Mouse (Mus musculus): ENCODE measurements around the gene Dnah14.

The Dnah14 gene

DNA sequence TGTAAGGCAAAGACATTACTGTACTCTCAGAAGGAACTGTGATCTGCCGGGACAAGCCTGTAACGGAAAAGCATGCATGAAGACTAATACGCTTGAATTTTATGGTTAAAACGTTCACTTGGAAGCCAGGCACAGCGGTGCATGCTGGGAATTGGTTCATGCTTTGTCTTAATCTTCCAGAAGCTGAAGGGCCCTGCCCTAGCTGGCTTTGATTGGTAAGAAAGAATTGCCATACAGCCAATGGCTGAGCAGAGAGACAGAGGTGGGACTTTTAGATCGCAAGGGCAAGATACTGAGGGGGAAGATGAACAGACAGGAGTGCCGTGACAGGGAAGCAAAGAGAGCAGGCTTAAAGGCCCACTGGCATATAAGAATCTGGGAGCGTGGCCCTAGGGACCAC lies 6.8 kb downstream of the Dnah14 start:
- in situ Hi-C loops (cut with MboI; ENCODE audit: low pct_unique_long_range_greater_than_20kb in 1 of 2, low sequenced_read_pairs in 2 of 2, unreplicated experiment in 1 of 2): no loop called here

DNA sequence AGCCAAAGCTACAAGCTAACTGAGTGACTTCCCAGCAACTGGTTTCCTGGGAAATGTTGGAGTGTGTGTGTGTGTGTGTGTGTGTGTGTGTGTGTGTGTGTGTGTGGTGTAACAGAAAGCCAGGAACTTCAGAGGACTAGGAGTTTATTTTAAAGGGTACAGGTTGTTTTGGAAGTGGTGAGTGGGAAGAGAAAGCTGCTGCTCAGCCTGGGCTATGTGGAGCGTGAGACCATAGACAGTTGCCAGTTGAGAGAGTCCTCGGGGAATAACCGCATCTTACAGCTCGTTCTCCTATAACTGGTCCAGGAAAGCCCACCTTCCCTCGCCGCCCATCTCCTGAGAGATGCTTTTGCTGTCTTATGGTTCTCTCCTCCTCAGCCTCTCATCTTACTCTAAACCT lies 12.8 kb downstream of the Dnah14 start:
- in situ Hi-C loops (cut with MboI; ENCODE audit: low pct_unique_long_range_greater_than_20kb in 1 of 2, low sequenced_read_pairs in 2 of 2, unreplicated experiment in 1 of 2): no loop called here

DNA sequence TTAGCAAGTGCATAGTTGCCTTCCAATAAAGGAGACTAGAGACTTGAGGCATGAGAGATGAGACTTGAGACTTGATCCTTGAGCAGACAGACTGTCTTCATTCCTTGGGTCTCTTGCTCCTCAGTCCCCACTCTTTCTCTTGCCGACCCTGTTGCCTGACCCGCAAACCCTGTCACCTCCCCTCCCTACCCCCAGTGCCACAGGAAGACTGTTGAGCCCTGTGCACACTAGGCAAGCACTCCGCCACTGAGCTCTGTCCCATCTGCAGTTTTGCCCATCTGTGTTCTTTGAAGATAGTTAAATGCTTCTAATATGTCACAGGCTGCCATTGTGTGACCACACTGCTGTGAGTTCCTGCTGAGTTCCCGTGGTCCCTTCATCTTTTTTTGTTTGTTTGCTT lies 23.0 kb downstream of the Dnah14 start:
- in situ Hi-C loops (cut with MboI; ENCODE audit: low pct_unique_long_range_greater_than_20kb in 1 of 2, low sequenced_read_pairs in 2 of 2, unreplicated experiment in 1 of 2): no loop called here

DNA sequence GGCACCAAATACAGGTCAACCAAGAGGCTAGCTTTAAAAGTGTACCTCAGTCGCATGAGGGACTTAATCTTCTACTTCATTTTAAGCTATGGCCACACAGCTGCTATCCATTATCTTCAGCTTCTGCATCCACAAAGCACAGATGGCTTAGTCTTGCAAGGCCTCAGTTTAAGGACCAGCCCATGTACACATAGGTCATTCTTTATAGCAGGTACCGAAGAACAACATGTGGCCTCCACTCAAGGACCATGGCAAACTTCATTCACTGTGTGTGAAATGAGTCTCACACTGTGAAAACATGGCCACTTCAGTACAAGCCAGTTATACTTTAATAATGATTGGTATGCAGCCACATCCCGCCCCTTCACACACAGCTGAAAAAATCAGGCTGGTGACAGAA lies 34.8 kb downstream of the Dnah14 start:
- in situ Hi-C loops (cut with MboI; ENCODE audit: low pct_unique_long_range_greater_than_20kb in 1 of 2, low sequenced_read_pairs in 2 of 2, unreplicated experiment in 1 of 2): no loop called here

DNA sequence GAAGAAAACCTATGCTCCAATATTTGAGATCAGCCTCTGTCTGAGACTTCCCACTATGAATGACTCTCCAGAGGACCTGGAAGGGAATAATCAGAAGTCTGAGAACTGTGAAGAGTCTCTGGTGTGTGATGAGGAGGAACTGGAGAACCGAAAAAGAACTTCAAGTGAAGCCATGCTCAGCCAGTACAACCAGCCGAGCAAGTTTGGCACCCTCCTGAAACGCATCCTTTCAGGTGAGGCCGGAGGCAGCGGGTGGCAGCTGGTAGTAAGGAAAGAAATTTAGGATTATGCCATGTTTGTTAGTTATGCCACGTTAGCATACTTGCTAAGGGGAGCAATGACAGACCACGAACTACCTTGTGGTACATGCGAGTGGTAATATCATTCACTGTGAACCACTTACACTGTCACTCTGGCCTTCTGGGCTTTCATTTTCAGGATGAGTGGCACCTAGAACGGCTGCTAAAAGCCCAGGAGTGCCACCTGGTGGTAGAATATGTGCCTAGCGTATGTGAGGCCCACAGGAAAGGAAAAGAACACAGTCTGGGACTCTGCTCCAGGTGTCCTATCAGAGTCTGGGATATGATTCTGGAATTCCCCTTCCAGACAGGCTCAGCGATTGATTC lies 39.6 kb downstream of the Dnah14 start:
- in situ Hi-C loops (cut with MboI; ENCODE audit: low pct_unique_long_range_greater_than_20kb in 1 of 2, low sequenced_read_pairs in 2 of 2, unreplicated experiment in 1 of 2): no loop called here

DNA sequence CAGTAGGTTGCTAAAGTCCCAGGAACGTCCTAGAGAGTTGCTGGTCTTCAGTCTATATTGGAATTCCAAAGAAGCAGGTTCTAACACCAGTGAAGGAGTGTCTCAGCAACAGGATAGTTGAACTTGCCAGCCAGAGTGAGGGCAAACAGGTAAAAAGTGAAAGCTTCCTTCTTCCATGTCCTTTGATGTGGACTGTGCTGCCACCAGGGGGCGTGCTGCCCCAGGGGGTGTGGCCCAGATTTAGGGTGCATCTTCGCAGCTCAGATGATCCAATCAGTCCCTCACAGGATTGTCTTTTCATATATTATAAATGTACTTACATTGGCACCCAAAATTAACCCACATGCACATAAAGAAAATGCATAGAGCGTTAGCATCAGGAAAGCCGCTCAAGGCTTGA lies 41.0 kb downstream of the Dnah14 start:
- in situ Hi-C loops (cut with MboI; ENCODE audit: low pct_unique_long_range_greater_than_20kb in 1 of 2, low sequenced_read_pairs in 2 of 2, unreplicated experiment in 1 of 2): no loop called here

DNA sequence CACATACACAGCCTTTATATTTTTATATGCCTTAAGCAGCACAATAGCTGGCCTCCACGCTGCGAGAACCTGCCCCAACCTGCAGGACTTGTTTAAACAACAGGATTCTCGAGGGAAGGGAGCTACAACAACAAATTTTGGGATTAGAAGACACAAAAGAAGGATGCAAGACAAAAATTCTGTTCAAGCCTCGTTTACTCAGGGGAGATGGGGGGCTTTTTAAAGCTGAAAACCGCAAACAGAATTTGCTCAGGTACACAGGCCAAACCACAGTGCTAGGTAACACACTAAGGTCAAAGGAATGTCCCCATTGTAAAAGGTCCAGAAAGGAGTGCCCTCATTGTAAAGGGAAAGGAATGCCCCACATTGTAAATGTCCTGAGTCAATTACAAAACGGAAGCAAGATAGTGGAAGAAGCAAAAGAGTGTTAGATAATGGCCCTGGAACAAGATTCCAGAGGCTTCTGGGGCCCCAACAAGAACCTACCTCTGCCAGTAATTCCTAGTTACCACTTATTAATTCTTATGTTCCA lies 46.9 kb downstream of the Dnah14 start:
- in situ Hi-C loops (cut with MboI; ENCODE audit: low pct_unique_long_range_greater_than_20kb in 1 of 2, low sequenced_read_pairs in 2 of 2, unreplicated experiment in 1 of 2): no loop called here

DNA sequence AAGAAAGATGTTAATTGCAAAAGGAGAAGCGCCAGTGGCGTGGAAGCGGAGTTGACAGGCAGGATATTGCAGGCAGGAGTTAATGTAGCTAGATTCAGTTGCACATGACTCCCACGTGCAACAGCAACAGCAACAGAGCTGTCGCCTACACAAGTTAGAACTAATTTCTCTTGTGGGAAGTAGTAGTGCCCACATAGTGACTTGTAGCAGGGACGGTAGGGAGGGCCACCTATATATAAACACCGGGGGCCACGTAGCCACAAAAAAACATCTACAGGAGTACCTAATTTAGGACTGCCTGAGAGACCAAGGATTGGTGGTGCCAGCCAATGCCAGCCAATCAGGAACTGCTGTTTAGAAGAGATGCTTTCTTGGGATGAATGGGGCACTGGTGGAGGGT lies 48.5 kb downstream of the Dnah14 start:
- in situ Hi-C loops (cut with MboI; ENCODE audit: low pct_unique_long_range_greater_than_20kb in 1 of 2, low sequenced_read_pairs in 2 of 2, unreplicated experiment in 1 of 2): no loop called here

DNA sequence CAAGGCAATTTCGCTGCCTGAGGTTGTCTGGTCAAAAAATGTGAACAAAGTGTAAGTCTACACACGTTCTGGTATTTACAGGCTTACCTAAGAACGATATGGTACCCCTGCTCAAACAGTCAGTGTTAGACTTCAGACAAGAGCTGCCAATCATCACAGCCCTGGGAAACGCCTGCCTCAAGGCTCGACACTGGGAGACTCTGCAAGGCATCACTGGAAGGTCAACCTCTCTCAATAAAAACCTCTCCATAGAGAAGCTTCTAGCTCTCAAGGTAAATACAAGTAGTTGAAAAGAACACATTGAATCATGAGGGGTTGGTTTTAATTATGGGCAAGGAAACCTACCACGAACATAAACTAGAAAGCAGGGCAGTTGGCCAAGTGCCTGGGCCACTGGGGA lies 51.9 kb downstream of the Dnah14 start:
- in situ Hi-C loops (cut with MboI; ENCODE audit: low pct_unique_long_range_greater_than_20kb in 1 of 2, low sequenced_read_pairs in 2 of 2, unreplicated experiment in 1 of 2): no loop called here

DNA sequence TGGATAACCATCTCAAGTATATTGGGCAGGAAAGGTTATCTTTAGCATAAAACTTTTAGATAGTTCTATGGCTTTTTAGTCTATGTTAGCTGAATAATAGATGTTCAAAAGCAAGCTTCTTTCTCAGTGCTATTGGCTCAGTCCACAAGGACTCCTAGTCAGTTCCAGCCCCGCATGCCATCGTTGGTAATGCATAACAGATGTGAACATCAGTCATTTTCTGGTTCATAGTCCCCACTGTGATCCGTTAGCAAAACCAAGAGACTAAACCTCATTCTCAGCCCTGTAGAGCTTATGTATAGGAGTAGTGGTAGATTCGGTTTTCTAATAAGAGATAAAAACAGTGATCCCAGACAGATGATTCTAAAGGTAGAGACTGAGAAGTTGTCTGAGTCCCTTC lies 55.0 kb downstream of the Dnah14 start:
- in situ Hi-C loops (cut with MboI; ENCODE audit: low pct_unique_long_range_greater_than_20kb in 1 of 2, low sequenced_read_pairs in 2 of 2, unreplicated experiment in 1 of 2): no loop called here

DNA sequence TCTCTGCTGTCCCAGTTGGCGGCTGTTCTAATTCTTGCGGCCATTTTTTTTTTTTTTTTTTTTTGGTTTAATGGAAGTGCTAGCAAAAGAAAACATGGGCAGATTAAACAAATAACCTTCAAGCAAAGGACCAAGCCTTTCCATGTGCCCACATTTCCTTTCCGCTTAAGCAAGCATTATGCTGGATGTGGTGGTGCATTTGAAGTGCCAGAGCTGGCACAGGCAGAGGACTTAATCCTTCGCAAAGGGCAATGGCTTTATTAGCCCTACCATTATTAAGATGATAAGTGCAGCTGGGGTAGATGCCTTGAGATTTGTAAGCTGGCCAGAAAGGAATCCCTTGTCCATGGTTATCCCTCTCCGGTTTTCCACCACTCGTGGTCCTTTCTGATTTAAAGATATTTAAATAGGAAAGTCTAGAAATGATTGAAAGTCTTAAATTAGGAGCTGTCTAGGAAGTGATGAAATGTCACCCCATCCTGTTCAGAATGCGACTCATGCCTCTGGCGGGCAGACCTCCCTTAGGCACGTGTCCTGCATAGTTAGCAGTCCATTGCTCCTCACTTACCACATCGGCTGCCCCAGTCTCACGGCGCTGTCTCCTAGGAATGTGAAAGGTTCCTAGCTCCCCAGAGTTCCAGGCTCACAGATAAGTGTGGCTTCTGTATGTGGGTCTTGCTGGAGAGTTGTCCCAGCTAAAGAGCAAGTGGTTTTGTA lies 61.8 kb downstream of the Dnah14 start:
- in situ Hi-C loops (cut with MboI; ENCODE audit: low pct_unique_long_range_greater_than_20kb in 1 of 2, low sequenced_read_pairs in 2 of 2, unreplicated experiment in 1 of 2): no loop called here

DNA sequence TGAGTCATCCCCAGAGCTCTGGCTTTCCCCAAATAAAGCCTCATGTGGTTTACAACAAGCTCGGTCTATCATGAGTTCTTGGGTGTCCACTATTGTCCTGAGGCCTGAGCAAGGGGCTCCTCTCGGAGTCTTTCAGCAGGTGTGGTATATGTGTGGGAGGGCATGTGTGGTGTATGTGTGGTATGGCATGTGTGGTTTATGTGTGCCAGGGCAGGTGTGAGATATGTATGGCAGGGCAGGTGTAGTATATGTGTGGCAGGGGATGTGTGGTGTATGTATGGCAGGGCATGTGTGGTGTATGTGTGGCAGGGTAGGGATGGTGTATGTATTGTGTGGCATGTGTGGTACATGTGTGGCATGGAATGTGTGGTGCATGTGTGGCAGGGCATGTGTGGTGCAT lies 64.0 kb downstream of the Dnah14 start:
- in situ Hi-C loops (cut with MboI; ENCODE audit: low pct_unique_long_range_greater_than_20kb in 1 of 2, low sequenced_read_pairs in 2 of 2, unreplicated experiment in 1 of 2): no loop called here

DNA sequence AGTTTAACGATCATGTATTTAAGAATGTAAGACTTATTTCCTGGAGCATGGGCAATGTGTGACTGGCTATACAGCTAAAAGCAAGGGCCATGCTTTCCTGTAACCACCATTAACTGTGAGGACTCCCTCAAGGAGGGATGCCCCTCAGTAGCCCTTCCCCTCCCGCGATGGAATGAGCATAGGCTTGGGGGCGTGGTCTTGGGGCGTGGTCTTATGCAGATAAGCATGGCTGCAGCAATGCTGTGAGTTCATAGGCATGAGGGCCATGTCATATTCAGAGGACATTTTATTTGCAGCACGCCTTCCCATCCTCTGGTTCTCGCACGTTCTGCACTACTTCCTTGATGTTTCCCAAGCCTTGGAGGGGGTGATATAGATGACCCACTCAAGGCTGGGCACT lies 71.1 kb downstream of the Dnah14 start:
- in situ Hi-C loops (cut with MboI; ENCODE audit: low pct_unique_long_range_greater_than_20kb in 1 of 2, low sequenced_read_pairs in 2 of 2, unreplicated experiment in 1 of 2): no loop called here

DNA sequence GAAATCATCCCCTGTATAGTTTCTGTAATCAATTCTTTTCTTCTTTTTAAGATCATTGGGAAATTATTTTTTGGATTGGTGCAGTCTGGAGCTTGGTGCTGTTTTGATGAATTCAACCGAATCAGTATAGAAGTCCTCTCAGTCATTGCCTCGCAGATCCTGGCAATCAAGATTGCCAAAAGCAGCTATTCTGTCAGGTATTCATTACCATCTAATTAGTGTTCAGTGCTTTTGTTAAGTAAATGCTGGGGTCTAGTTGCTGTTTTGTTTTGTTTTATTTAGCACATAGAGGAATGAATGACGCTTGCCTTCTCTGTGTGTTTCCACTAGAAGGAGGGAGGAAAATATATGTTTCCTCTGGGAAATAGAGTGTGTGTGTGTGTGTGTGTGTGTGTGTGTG lies 77.1 kb downstream of the Dnah14 start:
- in situ Hi-C loops (cut with MboI; ENCODE audit: low pct_unique_long_range_greater_than_20kb in 1 of 2, low sequenced_read_pairs in 2 of 2, unreplicated experiment in 1 of 2): no loop called here

DNA sequence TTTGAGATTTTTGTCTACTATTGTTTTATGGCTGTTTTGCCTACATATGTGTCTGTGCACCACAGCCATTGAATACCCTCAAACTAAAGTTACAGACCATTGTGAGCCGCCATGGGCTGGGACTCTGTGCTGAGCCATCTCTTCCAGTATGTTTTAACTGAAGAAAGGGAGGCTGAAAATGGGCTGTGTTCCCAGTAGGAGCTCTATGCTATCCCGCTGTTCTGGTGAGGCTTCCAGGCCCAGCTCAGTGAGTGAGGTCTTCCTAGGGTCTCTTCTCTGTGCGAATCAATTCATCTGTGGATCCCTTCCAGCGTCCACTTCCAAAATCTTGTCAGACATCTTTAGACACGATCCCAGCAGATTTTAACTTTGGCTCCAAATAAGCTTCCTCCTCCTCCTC lies 80.1 kb downstream of the Dnah14 start:
- in situ Hi-C loops (cut with MboI; ENCODE audit: low pct_unique_long_range_greater_than_20kb in 1 of 2, low sequenced_read_pairs in 2 of 2, unreplicated experiment in 1 of 2): no loop called here

DNA sequence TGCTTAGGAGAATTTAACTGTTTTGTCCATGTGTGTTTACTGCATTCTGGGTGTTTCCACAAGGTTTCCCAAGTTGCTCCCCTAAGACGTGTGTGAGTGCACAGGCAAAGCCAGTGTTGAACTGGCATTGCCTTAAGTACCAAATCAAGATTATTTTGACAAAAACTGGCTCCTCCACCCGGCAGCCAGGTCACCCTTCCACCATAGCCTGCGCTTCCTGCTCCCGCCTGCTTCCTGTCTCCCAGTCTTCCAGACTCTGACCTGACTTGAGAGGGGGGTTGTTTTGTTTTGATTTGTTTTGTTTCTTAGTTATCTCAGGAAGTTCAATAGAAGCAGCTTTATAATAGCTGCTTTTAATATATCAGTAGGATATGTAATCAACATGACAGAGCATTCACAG lies 90.4 kb downstream of the Dnah14 start:
- in situ Hi-C loops (cut with MboI; ENCODE audit: low pct_unique_long_range_greater_than_20kb in 1 of 2, low sequenced_read_pairs in 2 of 2, unreplicated experiment in 1 of 2): no loop called here

DNA sequence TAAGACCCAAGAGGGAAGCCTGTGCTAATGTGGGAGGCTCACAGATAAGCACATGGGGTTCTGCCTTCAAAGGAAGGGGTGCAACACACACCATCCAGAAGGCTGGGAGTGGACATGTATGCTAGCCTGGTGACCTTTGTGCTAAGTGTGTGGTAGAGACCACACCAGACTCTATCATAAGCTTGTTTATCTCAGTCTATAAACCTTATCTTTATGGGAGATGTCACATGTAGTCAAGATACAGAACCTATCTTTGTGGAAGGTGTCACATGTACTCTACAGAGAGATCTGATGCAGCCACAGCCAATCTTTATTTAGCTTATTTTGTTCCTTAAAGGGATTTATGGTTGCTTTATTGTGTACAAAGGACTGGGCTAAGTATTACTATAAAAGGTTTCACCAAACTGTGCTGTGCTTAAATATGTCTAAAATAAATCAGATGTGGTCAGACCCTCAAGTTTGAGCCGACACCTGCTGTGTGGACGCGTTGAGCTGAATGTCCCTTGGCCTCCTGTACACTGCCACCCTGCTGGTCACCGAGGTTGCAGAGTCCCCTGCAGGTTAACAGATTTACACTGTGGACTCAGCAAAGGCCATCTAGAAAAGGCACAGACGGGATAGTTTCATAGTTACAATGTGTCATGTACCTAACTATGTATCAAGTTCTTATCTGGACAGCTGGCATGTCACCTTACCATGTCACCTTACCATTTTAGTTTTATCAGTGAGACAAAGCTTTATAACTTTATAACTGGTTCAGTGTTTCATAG lies 118.6 kb downstream of the Dnah14 start:
- in situ Hi-C loops (cut with MboI; ENCODE audit: low pct_unique_long_range_greater_than_20kb in 1 of 2, low sequenced_read_pairs in 2 of 2, unreplicated experiment in 1 of 2): no loop called here

DNA sequence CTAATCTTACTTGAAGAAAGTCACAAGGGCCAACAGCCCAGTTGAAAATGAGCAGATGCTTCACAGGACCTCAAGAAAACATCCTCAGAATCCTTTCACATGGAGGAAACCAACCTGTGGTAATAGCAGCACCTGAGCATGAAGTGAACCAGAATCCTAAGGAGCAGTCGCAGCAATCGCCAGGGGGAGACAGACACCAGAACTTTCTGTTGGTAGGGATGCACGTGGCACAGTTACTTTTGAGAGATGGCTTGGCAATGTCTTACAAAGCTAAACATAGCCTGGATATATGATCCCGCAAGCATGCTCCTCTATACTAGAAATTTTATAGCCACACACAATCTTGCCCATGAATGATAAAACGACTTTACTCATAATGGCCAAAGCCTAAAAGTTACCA lies 152.3 kb downstream of the Dnah14 start:
- in situ Hi-C loops (cut with MboI; ENCODE audit: low pct_unique_long_range_greater_than_20kb in 1 of 2, low sequenced_read_pairs in 2 of 2, unreplicated experiment in 1 of 2): loop anchor here in 1 of 2 experiments (5.0 to 25.0 kb wide), 2 partner anchors 154 to 409 kb away; no protein-coding TSS in a partner anchor

DNA sequence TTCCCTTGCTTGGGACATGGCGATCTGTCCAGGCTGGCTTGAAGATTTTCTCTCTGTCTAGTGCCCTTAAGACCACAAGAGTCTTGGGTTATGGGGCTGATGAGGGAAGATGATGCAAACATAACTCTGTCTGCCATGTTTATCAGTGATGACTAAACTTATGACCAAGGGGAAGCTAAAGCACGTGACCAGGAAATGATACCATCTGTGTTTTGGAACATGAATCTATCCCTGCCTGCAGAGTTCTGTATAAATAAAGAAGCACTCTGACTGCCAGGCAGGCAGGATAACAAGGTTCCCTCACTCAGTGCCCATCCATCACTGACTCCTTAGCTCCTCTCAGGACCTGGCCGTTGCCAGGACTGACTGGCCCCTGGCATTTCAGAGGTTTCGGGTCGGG lies 157.2 kb downstream of the Dnah14 start:
- in situ Hi-C loops (cut with MboI; ENCODE audit: low pct_unique_long_range_greater_than_20kb in 1 of 2, low sequenced_read_pairs in 2 of 2, unreplicated experiment in 1 of 2): loop anchor here (10.0 to 25.0 kb wide), 2 partner anchors 151 to 404 kb away; no protein-coding TSS in a partner anchor

All from mouse embryonic stem cell (cell line).